Mouse (Mus musculus) forebrain, embryonic 10.5 days (tissue): Measurements from ENCODE around the gene Samsn1. TPM values are rescaled to one million over a fixed set of nuclear protein-coding genes. Genes with fewer than 3 reads are reported as not detected.
"Not testable (repeated sequence)": the region's sequence is repeated elsewhere in the genome, so short reads cannot be mapped to it uniquely, and the experiment has no call there.

ENCODE experiments used
- DNase-seq: peaks from one replicate; pipeline ENCODE4 v3.0.0-alpha.2; 2017; ENCODE audit warnings: low spot score; ENCODE audit errors: extremely low spot score
- H3K27ac ChIP-seq: fragments of 300-500 bp; sonication (generic); 2 replicates; pipeline ENCODE4 v1.5.1; 2016; ENCODE audit warnings: mild to moderate bottlenecking
- H3K27me3 ChIP-seq: fragments of 300-500 bp; sonication (generic); 2 replicates; pipeline ENCODE4 v1.6.1; 2016; ENCODE audit warnings: mild to moderate bottlenecking; ENCODE audit not compliant: poor library complexity, severe bottlenecking
- H3K36me3 ChIP-seq: fragments of 300-500 bp; sonication (generic); replicated peaks from 2 replicates; pipeline ENCODE4 v1.6.1; 2016; ENCODE audit warnings: mild to moderate bottlenecking, moderate library complexity
- H3K4me1 ChIP-seq: fragments of 300-500 bp; sonication (generic); 2 replicates; pipeline ENCODE4 v1.6.1; 2016
- H3K4me3 ChIP-seq: fragments of 300-500 bp; sonication (generic); 2 replicates; pipeline ENCODE4 v1.5.1; 2016; ENCODE audit warnings: mild to moderate bottlenecking, moderate library complexity
- H3K9me3 ChIP-seq: fragments of 300-500 bp; sonication (generic); 2 replicates; pipeline ENCODE4 v1.6.1; 2016; ENCODE audit warnings: mild to moderate bottlenecking, moderate library complexity
- WGBS: fragments of 180-500 bp; shearing (Covaris S2); methylation state at CpG from one replicate; pipeline ENCODE4 v1.1.7; 2016; 5-methylcytosine and 5-hydroxymethylcytosine counted together
- polyA plus RNA-seq: library from polyadenylated mRNA; unstranded; fragments of >200 nt; fragmentation: Nextera tagmentation; extraction: Ambion mirVana; gene quantifications from 2 replicates; pipeline ENCODE4 v1.2.1, GENCODE M21; 2016

Gene Samsn1
- polyA plus RNA-seq, 1 experiment from 2014 or later, result 2.1 TPM

- Histone ChIP-seq H3K4me3 (no peak overlapping the region), H3K4me1 (no peaks in the 10 kb centered on the region), H3K27ac (no peak overlapping the region), H3K36me3 (no peaks in the 10 kb centered on the region), H3K27me3 (no peaks in the 10 kb centered on the region), H3K9me3 (no peaks in the 10 kb centered on the region)
- DNase-seq, result no peak
- 90% methylated on average over 7 of the region's 7 CpGs for WGBS
These were observed 166.7 kb downstream of the Samsn1 start for GRCm38 (mm10) chr16:75855402-75855801.

GRCm38 (mm10) chr16:75853556-75854271 lies 168.4 kb downstream of the Samsn1 start:
- 90% methylated on average over 9 of the region's 9 CpGs for WGBS
- Histone ChIP-seq H3K27me3 (no peaks in the 10 kb centered on the region), H3K4me3 (no peak overlapping the region)

GRCm38 (mm10) chr16:75852485-75852884 lies 169.6 kb downstream of the Samsn1 start:
- Histone ChIP-seq H3K27me3 (no peaks in the 10 kb centered on the region), H3K27ac (no peak overlapping the region), H3K4me1 (no peaks in the 10 kb centered on the region), H3K36me3 (no peaks in the 10 kb centered on the region), H3K4me3 (no peak overlapping the region), H3K9me3 (no peaks in the 10 kb centered on the region)
- WGBS, result 86% methylated on average over 2 of the region's 2 CpGs
- DNase-seq, result no peak

More at GRCm38 (mm10) chr16:75853556-75854271, 168.4 kb downstream of the Samsn1 start:
- no peaks in the 10 kb centered on the region for H3K36me3 ChIP-seq
- H3K9me3 ChIP-seq, result no peaks in the 10 kb centered on the region
- no peak for DNase-seq
- no peaks in the 10 kb centered on the region for H3K4me1 ChIP-seq
- no peak overlapping the region for H3K27ac ChIP-seq

GRCm38 (mm10) chr16:75849039-75849438 lies 173.0 kb downstream of the Samsn1 start:
- Histone ChIP-seq H3K36me3 (no peaks in the 10 kb centered on the region), H3K9me3 (no peaks in the 10 kb centered on the region), H3K27ac (no peak overlapping the region), H3K27me3 (no peaks in the 10 kb centered on the region), H3K4me3 (no peak overlapping the region), H3K4me1 (no peaks in the 10 kb centered on the region)
- DNase-seq, result no peak
- 93% methylated on average over 6 of the region's 6 CpGs for WGBS

GRCm38 (mm10) chr16:75843653-75844062 lies 178.4 kb downstream of the Samsn1 start:
- Histone ChIP-seq H3K4me3 (no peak overlapping the region), H3K27me3 (no peaks in the 10 kb centered on the region), H3K4me1 (no peaks in the 10 kb centered on the region), H3K27ac (no peak overlapping the region), H3K36me3 (no peaks in the 10 kb centered on the region), H3K9me3 (no peaks in the 10 kb centered on the region)
- no peak for DNase-seq
- 69% methylated on average over 7 of the region's 7 CpGs for WGBS

GRCm38 (mm10) chr16:75843031-75843430 lies 179.1 kb downstream of the Samsn1 start:
- Histone ChIP-seq H3K27me3 (no peaks in the 10 kb centered on the region), H3K9me3 (no peaks in the 10 kb centered on the region), H3K27ac (no peak overlapping the region), H3K4me3 (no peak overlapping the region), H3K36me3 (no peaks in the 10 kb centered on the region), H3K4me1 (no peaks in the 10 kb centered on the region)
- no peak for DNase-seq
- 95% methylated on average over 9 of the region's 9 CpGs for WGBS

GRCm38 (mm10) chr16:75842569-75842968 lies 179.5 kb downstream of the Samsn1 start:
- 90% methylated on average over 9 of the region's 9 CpGs for WGBS

GRCm38 (mm10) chr16:75837728-75838451 lies 184.2 kb downstream of the Samsn1 start:
- DNase-seq, result no peak
- H3K27ac ChIP-seq, result no peak overlapping the region
- no peak overlapping the region for H3K4me3 ChIP-seq
- 93% methylated on average over 5 of the region's 5 CpGs for WGBS
- no peaks in the 10 kb centered on the region for H3K4me1 ChIP-seq
- no peaks in the 10 kb centered on the region for H3K27me3 ChIP-seq
- H3K9me3 ChIP-seq, result no peaks in the 10 kb centered on the region
- no peaks in the 10 kb centered on the region for H3K36me3 ChIP-seq

More at GRCm38 (mm10) chr16:75842569-75842968, 179.5 kb downstream of the Samsn1 start:
- no peak overlapping the region for H3K27ac ChIP-seq
- no peaks in the 10 kb centered on the region for H3K9me3 ChIP-seq
- H3K4me3 ChIP-seq, result no peak overlapping the region
- DNase-seq, result no peak
- H3K36me3 ChIP-seq, result no peaks in the 10 kb centered on the region
- H3K27me3 ChIP-seq, result no peaks in the 10 kb centered on the region
- no peaks in the 10 kb centered on the region for H3K4me1 ChIP-seq

- no peak for DNase-seq
- Histone ChIP-seq H3K4me3 (no peak overlapping the region), H3K27me3 (no peaks in the 10 kb centered on the region), H3K4me1 (no peaks in the 10 kb centered on the region), H3K27ac (no peak overlapping the region), H3K9me3 (no peaks in the 10 kb centered on the region), H3K36me3 (no peaks in the 10 kb centered on the region)
- WGBS, result 93% methylated on average over 4 of the region's 4 CpGs
These were observed 190.7 kb downstream of the Samsn1 start for GRCm38 (mm10) chr16:75831390-75831789.

- H3K9me3 ChIP-seq, H3K27ac ChIP-seq: not testable (repeated sequence)
These were observed 195.1 kb downstream of the Samsn1 start for GRCm38 (mm10) chr16:75826949-75827348.

GRCm38 (mm10) chr16:75826498-75826897 lies 195.6 kb downstream of the Samsn1 start:
- no peaks in the 10 kb centered on the region for H3K9me3 ChIP-seq
- no peak overlapping the region for H3K4me3 ChIP-seq
- no peaks in the 10 kb centered on the region for H3K4me1 ChIP-seq
- no peaks in the 10 kb centered on the region for H3K27me3 ChIP-seq
- no peaks in the 10 kb centered on the region for H3K36me3 ChIP-seq
- no peak for DNase-seq
- H3K27ac ChIP-seq, result no peak overlapping the region

More at GRCm38 (mm10) chr16:75826949-75827348, 195.1 kb downstream of the Samsn1 start:
- H3K4me1 ChIP-seq, H3K4me3 ChIP-seq, H3K27me3 ChIP-seq, DNase-seq, H3K36me3 ChIP-seq: not testable (repeated sequence)

GRCm38 (mm10) chr16:75823226-75823625 lies 198.9 kb downstream of the Samsn1 start:
- 82% methylated on average over 6 of the region's 6 CpGs for WGBS
- no peaks in the 10 kb centered on the region for H3K9me3 ChIP-seq
- H3K36me3 ChIP-seq, result no peaks in the 10 kb centered on the region
- H3K4me3 ChIP-seq, result no peak overlapping the region
- no peaks in the 10 kb centered on the region for H3K27me3 ChIP-seq
- no peak overlapping the region for H3K27ac ChIP-seq
- no peak for DNase-seq
- H3K4me1 ChIP-seq, result no peaks in the 10 kb centered on the region

- no peak overlapping the region for H3K27ac ChIP-seq
- H3K9me3 ChIP-seq, result no peaks in the 10 kb centered on the region
- no peaks in the 10 kb centered on the region for H3K36me3 ChIP-seq
- 62% methylated on average over 3 of the region's 3 CpGs for WGBS
- H3K27me3 ChIP-seq, result no peaks in the 10 kb centered on the region
- DNase-seq, result no peak
- H3K4me3 ChIP-seq, result no peak overlapping the region
- H3K4me1 ChIP-seq, result no peaks in the 10 kb centered on the region
These were observed 201.1 kb downstream of the Samsn1 start for GRCm38 (mm10) chr16:75820963-75821362.
